Mouse (Mus musculus) MEL (cell line): ENCODE measurements around the gene Gen1. TPM values are rescaled to one million over a fixed set of nuclear protein-coding genes. Genes with fewer than 3 reads are reported as not detected.

Experiments
- DNase-seq: peaks from one replicate; pipeline ENCODE4 v3.0.0; 2011; ENCODE audit warnings: low read depth, low spot score
- H3K27ac ChIP-seq: 2 replicates; pipeline ENCODE4 v1.5.1; 2012; ENCODE audit warnings: low read depth, mild to moderate bottlenecking, control low read depth, low read length, moderate library complexity; ENCODE audit not compliant: control insufficient read depth
- H3K27me3 ChIP-seq, 2 experiments: fragments of 150-350 bp in 1 of 2; sonication (generic) in 1 of 2; 2 replicates each; pipeline ENCODE4 v1.6.1; 2012; ENCODE audit warnings: low read length in 2 of 2, mild to moderate bottlenecking in 2 of 2, improper control_type of control experiment in 1 of 2, moderate library complexity in 1 of 2; ENCODE audit not compliant: insufficient read depth in 2 of 2, control insufficient read depth in 1 of 2
- H3K36me3 ChIP-seq, 2 experiments: 2 replicates each; pipeline ENCODE4 v1.6.1; 2012 to 2014; ENCODE audit warnings: low read length in 2 of 2, improper control_type of control experiment in 1 of 2, inconsistent platforms in 1 of 2, mild to moderate bottlenecking in 1 of 2; ENCODE audit not compliant: insufficient read depth in 2 of 2, control insufficient read depth in 1 of 2
- H3K4me1 ChIP-seq, 2 experiments: fragments of 150-350 bp in 1 of 2; sonication (generic) in 1 of 2; 2 replicates each; pipeline ENCODE4 v1.6.1; 2012; ENCODE audit warnings: low read length in 2 of 2, improper control_type of control experiment in 1 of 2, mild to moderate bottlenecking in 1 of 2; ENCODE audit not compliant: insufficient read depth in 2 of 2, control insufficient read depth in 1 of 2
- H3K4me3 ChIP-seq, 2 experiments: fragments of 150-350 bp in 1 of 2; sonication (generic) in 1 of 2; 2 replicates each; pipeline ENCODE4 v1.5.1; 2012; ENCODE audit warnings: low read depth in 2 of 2, low read length in 2 of 2, mild to moderate bottlenecking in 2 of 2, moderate library complexity in 2 of 2, control low read depth in 1 of 2, improper control_type of control experiment in 1 of 2; ENCODE audit not compliant: control insufficient read depth in 1 of 2, insufficient read depth in 1 of 2
- H3K79me2 ChIP-seq: 2 replicates; pipeline ENCODE4 v1.6.1; 2012; ENCODE audit warnings: mild to moderate bottlenecking, low read length, moderate library complexity; ENCODE audit not compliant: control insufficient read depth, poor library complexity, insufficient read depth
- H3K9ac ChIP-seq: 2 replicates; pipeline ENCODE4 v1.6.1; 2012; ENCODE audit warnings: low read depth, mild to moderate bottlenecking, control low read depth, low read length, moderate library complexity; ENCODE audit not compliant: control insufficient read depth, poor library complexity, severe bottlenecking
- H3K9me3 ChIP-seq: fragments of 150-350 bp; sonication (generic); replicated peaks from 2 replicates; pipeline ENCODE4 v1.6.1; 2012; ENCODE audit warnings: mild to moderate bottlenecking, low read length, improper control_type of control experiment, moderate library complexity; ENCODE audit not compliant: insufficient read depth
- BHLHE40 ChIP-seq: IDR thresholded peaks from 2 replicates; pipeline ENCODE4 v1.6.1; 2012; ENCODE audit warnings: low read depth, mild to moderate bottlenecking, inconsistent platforms, low read length, improper control_type of control experiment, borderline replicate concordance
- CHD1 ChIP-seq: IDR thresholded peaks from 2 replicates; pipeline ENCODE4 v1.6.1; 2012; ENCODE audit warnings: low read depth, mild to moderate bottlenecking, inconsistent platforms, low read length, improper control_type of control experiment
- E2F4 ChIP-seq: IDR thresholded peaks from 2 replicates; pipeline ENCODE4 v1.6.1; 2011; ENCODE audit warnings: low read depth, low read length, improper control_type of control experiment, borderline replicate concordance
- ELF1 ChIP-seq: IDR thresholded peaks from 2 replicates; pipeline ENCODE4 v1.6.1; 2014; ENCODE audit warnings: low read depth, mild to moderate bottlenecking, inconsistent platforms, low read length, improper control_type of control experiment, moderate library complexity
- ETS1 ChIP-seq: IDR thresholded peaks from 2 replicates; pipeline ENCODE4 v1.6.1; 2012; ENCODE audit warnings: low read depth, mild to moderate bottlenecking, inconsistent platforms, low read length, improper control_type of control experiment, moderate library complexity
- GABPA ChIP-seq: IDR thresholded peaks from 2 replicates; pipeline ENCODE4 v1.6.1; 2012; ENCODE audit warnings: low read depth, mild to moderate bottlenecking, inconsistent platforms, low read length, improper control_type of control experiment, moderate library complexity
- GATA1 ChIP-seq: IDR thresholded peaks from 2 replicates; pipeline ENCODE4 v1.6.1; 2011; ENCODE audit warnings: low read depth, low read length, improper control_type of control experiment
- JUND ChIP-seq: IDR thresholded peaks from 2 replicates; pipeline ENCODE4 v1.6.1; 2011; ENCODE audit warnings: low read depth, mild to moderate bottlenecking, improper control_type of control experiment, low read length
- KAT2A ChIP-seq: conservative IDR thresholded peaks from 2 replicates; pipeline ENCODE4 v1.6.1; 2012; ENCODE audit warnings: low read depth, low read length, improper control_type of control experiment, inconsistent platforms
- MAZ ChIP-seq: IDR thresholded peaks from 2 replicates; pipeline ENCODE4 v1.6.1; 2012; ENCODE audit warnings: low read depth, mild to moderate bottlenecking, inconsistent platforms, low read length, improper control_type of control experiment
- MEF2A ChIP-seq: IDR thresholded peaks from 2 replicates; pipeline ENCODE4 v1.6.1; 2014; ENCODE audit warnings: low read depth, mild to moderate bottlenecking, inconsistent platforms, low read length, improper control_type of control experiment; ENCODE audit not compliant: poor library complexity, insufficient replicate concordance, severe bottlenecking; ENCODE audit errors: extremely low read depth
- MYB ChIP-seq: IDR thresholded peaks from 2 replicates; pipeline ENCODE4 v1.6.1; 2011; ENCODE audit warnings: mild to moderate bottlenecking, low read depth, low read length, improper control_type of control experiment
- MYC ChIP-seq: IDR thresholded peaks from 2 replicates; pipeline ENCODE4 v1.6.1; 2011; ENCODE audit warnings: low read depth, mild to moderate bottlenecking, low read length, improper control_type of control experiment, moderate library complexity
- POLR2AphosphoS2 ChIP-seq: IDR thresholded peaks from 2 replicates; pipeline ENCODE4 v1.6.1; 2011; ENCODE audit warnings: low read length, improper control_type of control experiment
- POLR2AphosphoS5 ChIP-seq: IDR thresholded peaks from 2 replicates; pipeline ENCODE4 v1.6.1; 2012; ENCODE audit warnings: low read depth, borderline replicate concordance, mild to moderate bottlenecking, inconsistent platforms, low read length, moderate library complexity, mixed read lengths
- RAD21 ChIP-seq: IDR thresholded peaks from 2 replicates; pipeline ENCODE4 v1.6.1; 2011; ENCODE audit warnings: mild to moderate bottlenecking, low read depth, low read length, improper control_type of control experiment
- TBP ChIP-seq: IDR thresholded peaks from 2 replicates; pipeline ENCODE4 v1.8.0; 2011; ENCODE audit warnings: low read depth, low read length, improper control_type of control experiment
- TCF12 ChIP-seq: IDR thresholded peaks from 2 replicates; pipeline ENCODE4 v1.6.1; 2014; ENCODE audit warnings: low read depth, mild to moderate bottlenecking, inconsistent platforms, low read length, improper control_type of control experiment, moderate library complexity
- USF1 ChIP-seq: IDR thresholded peaks from 2 replicates; pipeline ENCODE4 v1.6.1; 2014; ENCODE audit warnings: low read depth, mild to moderate bottlenecking, inconsistent platforms, low read length, improper control_type of control experiment, moderate library complexity
- USF2 ChIP-seq, 2 experiments: IDR thresholded peaks; 2 replicates each; pipeline ENCODE4 v1.6.1; 2011 to 2012; ENCODE audit warnings: improper control_type of control experiment in 2 of 2, low read length in 2 of 2, borderline replicate concordance in 1 of 2, inconsistent platforms in 1 of 2, low read depth in 1 of 2, mild to moderate bottlenecking in 1 of 2; ENCODE audit not compliant: insufficient read depth in 1 of 2
- ZC3H11A ChIP-seq: IDR thresholded peaks from 2 replicates; pipeline ENCODE4 v1.6.1; 2012; ENCODE audit warnings: low read depth, mild to moderate bottlenecking, inconsistent platforms, low read length, improper control_type of control experiment
- polyA plus RNA-seq, 2 experiments: library from polyadenylated mRNA; stranded (reverse) in 1 of 2; unstranded in 1 of 2; fragments of >175 nt in 1 of 2; fragments of >200 nt in 1 of 2; gene quantifications; 2 replicates each; pipeline versions ENCODE4 v1.2.1 to v1.2.4; 2012; ENCODE audit warnings: low replicate concordance in 2 of 2, low read depth in 1 of 2; ENCODE audit not compliant: insufficient read length in 2 of 2, insufficient read depth in 1 of 2, missing spikeins in 1 of 2
- total RNA-seq: library from RNA; depleted of rRNA; stranded (reverse); fragments of 300-350 nt; gene quantifications from 2 replicates; pipeline ENCODE4 v1.2.3, GENCODE M21; 2012

Gene Gen1
- total and polyA plus RNA-seq, 3 experiments, result 10.7 to 15.0 TPM; not detected in 1

- Histone ChIP-seq H3K36me3 (no peaks in the 10 kb centered on the region), H3K27me3 (no peaks in the 10 kb centered on the region), H3K27ac (no peak overlapping the region), H3K79me2 (no peaks in the 10 kb centered on the region), H3K4me3 (no peak overlapping the region), H3K9ac (no peak overlapping the region), H3K4me1 (no peaks in the 10 kb centered on the region), H3K9me3 (no peaks in the 10 kb centered on the region)
- DNase-seq, result no peak
- no peak for TF ChIP-seq ELF1
- no peak for TF ChIP-seq ZC3H11A
- no peak for TF ChIP-seq USF1
- no peak for TF ChIP-seq KAT2A
- no peak for TF ChIP-seq POLR2AphosphoS2
- TF ChIP-seq ETS1, result no peak
- no peak for TF ChIP-seq CHD1
- TF ChIP-seq GABPA, result no peak
- no peak for TF ChIP-seq USF2 (IDR thresholded peaks at IDR 0.05; ENCODE audit: borderline replicate concordance in 1 of 2, insufficient read depth in 1 of 2, low read depth in 1 of 2, low read length in 2 of 2)
- no peak for TF ChIP-seq E2F4
- no peak for TF ChIP-seq GATA1
- no peak for TF ChIP-seq MEF2A
- no peak for TF ChIP-seq JUND
- no peak for TF ChIP-seq RAD21
Observed at GRCm38 (mm10) chr12:11203694-11204665, 61.6 kb downstream of the Gen1 start.

- Histone ChIP-seq H3K36me3 (no peaks in the 10 kb centered on the region), H3K27ac (no peak overlapping the region), H3K9me3 (no peaks in the 10 kb centered on the region), H3K4me1 (no peaks in the 10 kb centered on the region), H3K4me3 (no peak overlapping the region), H3K79me2 (no peaks in the 10 kb centered on the region), H3K27me3 (no peaks in the 10 kb centered on the region), H3K9ac (no peak overlapping the region)
- DNase-seq, result no peak
- no peak for TF ChIP-seq POLR2AphosphoS5
- TF ChIP-seq TBP, result no peak
- no peak for TF ChIP-seq MYC
- TF ChIP-seq MYB, result no peak
- TF ChIP-seq BHLHE40, result no peak
- no peak for TF ChIP-seq MAZ
- no peak for TF ChIP-seq RAD21
- no peak for TF ChIP-seq USF2 (IDR thresholded peaks at IDR 0.05; ENCODE audit: borderline replicate concordance in 1 of 2, insufficient read depth in 1 of 2, low read depth in 1 of 2, low read length in 2 of 2)
- TF ChIP-seq TCF12, result no peak
Observed at GRCm38 (mm10) chr12:11202476-11202875, 63.1 kb downstream of the Gen1 start.
